Mouse (Mus musculus) spleen, adult 2 months (tissue): Measurements from ENCODE around the gene Ykt6. TPM values are rescaled to one million over a fixed set of nuclear protein-coding genes. Genes with fewer than 3 reads are reported as not detected.

Source experiments
- DNase-seq, 2 experiments: peaks; one replicate each; pipeline versions ENCODE4 v3.0.0 to v3.0.0-alpha.2; 2012 to 2021; ENCODE audit warnings: low spot score in 2 of 2, low read depth in 1 of 2
- H3K27ac ChIP-seq: fragments of 200-500 bp; 2 replicates; pipeline ENCODE4 v1.5.1; 2012; ENCODE audit warnings: low read length, inconsistent platforms; ENCODE audit not compliant: insufficient read depth
- H3K27me3 ChIP-seq: fragments of 200-500 bp; 2 replicates; pipeline ENCODE4 v1.6.1; 2012; ENCODE audit warnings: mild to moderate bottlenecking, moderate library complexity, low read length, inconsistent platforms; ENCODE audit not compliant: control insufficient read depth, insufficient read depth
- H3K36me3 ChIP-seq: fragments of 200-500 bp; 2 replicates; pipeline ENCODE4 v1.6.1; 2012; ENCODE audit warnings: mild to moderate bottlenecking, low read length, inconsistent platforms; ENCODE audit not compliant: control insufficient read depth, insufficient read depth
- H3K4me1 ChIP-seq: fragments of 200-500 bp; 2 replicates; pipeline ENCODE4 v1.6.1; 2011; ENCODE audit warnings: inconsistent platforms; ENCODE audit not compliant: control insufficient read depth, insufficient read depth, insufficient read length
- H3K4me3 ChIP-seq: fragments of 200-500 bp; 2 replicates; pipeline ENCODE4 v1.5.1; 2011; ENCODE audit warnings: mild to moderate bottlenecking, inconsistent platforms; ENCODE audit not compliant: insufficient read depth, insufficient read length; ENCODE audit errors: extremely low read depth
- CTCF ChIP-seq: fragments of 200-500 bp; IDR thresholded peaks from 2 replicates; pipeline ENCODE4 v1.5.1; 2011; ENCODE audit warnings: mild to moderate bottlenecking, inconsistent platforms; ENCODE audit not compliant: insufficient read depth, insufficient read length, insufficient replicate concordance; ENCODE audit errors: extremely low read depth
- POLR2A ChIP-seq: fragments of 200-500 bp; IDR thresholded peaks from 2 replicates; pipeline ENCODE4 v1.6.1; 2011; ENCODE audit warnings: low read depth, low read length, inconsistent platforms
- WGBS: fragments of 180-500 bp; shearing (Covaris S2); methylation state at CpG from one replicate; pipeline ENCODE4 v1.1.7; 2018; 5-methylcytosine and 5-hydroxymethylcytosine counted together
- polyA plus RNA-seq: library from polyadenylated mRNA; depleted of rRNA; stranded (reverse); fragments of >200 nt; gene quantifications from 2 replicates; pipeline ENCODE4 v1.2.3, GENCODE M21; 2012

The Ykt6 gene
- polyA plus RNA-seq, 1 experiment: 31.0 TPM

- TF ChIP-seq CTCF: no peak
- TF ChIP-seq POLR2A: no peak
- no peaks in the 10 kb centered on the region for H3K27me3 ChIP-seq
- DNase-seq: no peak
- H3K4me3 ChIP-seq: no peak overlapping the region
- WGBS: 65% methylated on average over 5 of the region's 5 CpGs
- no peaks in the 10 kb centered on the region for H3K36me3 ChIP-seq
- no peaks in the 10 kb centered on the region for H3K4me1 ChIP-seq
- H3K27ac ChIP-seq: no peak overlapping the region
Measured at GRCm38 (mm10) chr11:5914940-5915339, 40.6 kb upstream of the Ykt6 start.

- Histone ChIP-seq H3K27me3 (no peaks in the 10 kb centered on the region), H3K27ac (no peak overlapping the region), H3K36me3 (no peaks in the 10 kb centered on the region), H3K4me1 (no peaks in the 10 kb centered on the region), H3K4me3 (no peak overlapping the region)
- WGBS: 53% methylated on average over 5 of the region's 5 CpGs
- TF ChIP-seq POLR2A (no peak), CTCF (no peak)
- no peak for DNase-seq
Measured at GRCm38 (mm10) chr11:5915429-5916177, 39.9 kb upstream of the Ykt6 start.

GRCm38 (mm10) chr11:5916178-5916548 lies 39.3 kb upstream of the Ykt6 start:
- DNase-seq: no peak
- Histone ChIP-seq H3K27me3 (no peaks in the 10 kb centered on the region), H3K27ac (no peak overlapping the region), H3K36me3 (no peaks in the 10 kb centered on the region), H3K4me1 (no peaks in the 10 kb centered on the region), H3K4me3 (no peak overlapping the region)
- TF ChIP-seq POLR2A: no peak
- TF ChIP-seq CTCF: no peak
- WGBS: 92% methylated on average over 8 of the region's 8 CpGs

- Histone ChIP-seq H3K4me1 (no peaks in the 10 kb centered on the region), H3K4me3 (no peak overlapping the region), H3K36me3 (no peaks in the 10 kb centered on the region), H3K27me3 (no peaks in the 10 kb centered on the region), H3K27ac (no peak overlapping the region)
- no peak for DNase-seq
- WGBS: 71% methylated on average over 2 of the region's 2 CpGs
- TF ChIP-seq CTCF (no peak), POLR2A (no peak)
Measured at GRCm38 (mm10) chr11:5918111-5918510, 37.4 kb upstream of the Ykt6 start.

- H3K36me3 ChIP-seq: no peaks in the 10 kb centered on the region
- no peaks in the 10 kb centered on the region for H3K4me1 ChIP-seq
- H3K27ac ChIP-seq: no peak overlapping the region
- no peak overlapping the region for H3K4me3 ChIP-seq
- TF ChIP-seq POLR2A (no peak), CTCF (no peak)
- no peaks in the 10 kb centered on the region for H3K27me3 ChIP-seq
- no peak for DNase-seq
- 91% methylated on average over 4 of the region's 4 CpGs for WGBS
Measured at GRCm38 (mm10) chr11:5919606-5920005, 35.9 kb upstream of the Ykt6 start.

GRCm38 (mm10) chr11:5920323-5920960 lies 35.1 kb upstream of the Ykt6 start:
- no peak for DNase-seq
- H3K4me1 ChIP-seq: no peaks in the 10 kb centered on the region
- no peaks in the 10 kb centered on the region for H3K36me3 ChIP-seq
- H3K27ac ChIP-seq: no peak overlapping the region
- no peaks in the 10 kb centered on the region for H3K27me3 ChIP-seq
- TF ChIP-seq POLR2A (no peak), CTCF (no peak)
- 36% methylated on average over 15 of the region's 17 CpGs for WGBS
- H3K4me3 ChIP-seq: no peak overlapping the region

- H3K4me3 ChIP-seq: no peak overlapping the region
Measured at GRCm38 (mm10) chr11:5924699-5925098, 30.8 kb upstream of the Ykt6 start.

More at GRCm38 (mm10) chr11:5924699-5925098, 30.8 kb upstream of the Ykt6 start:
- DNase-seq: no peak
- Histone ChIP-seq H3K4me1 (no peaks in the 10 kb centered on the region), H3K27ac (no peak overlapping the region), H3K27me3 (no peaks in the 10 kb centered on the region), H3K36me3 (no peaks in the 10 kb centered on the region)
- WGBS: 84% methylated on average over 8 of the region's 8 CpGs
- TF ChIP-seq CTCF: no peak
- TF ChIP-seq POLR2A: no peak
